Mouse (Mus musculus) brain, adult 2 months (tissue): ENCODE data around the gene Sgsh.

Experiments
- DNase-seq: peaks from one replicate; pipeline ENCODE4 v3.0.0; 2011; ENCODE audit warnings: low read depth, low spot score

The Sgsh gene

GRCm38 (mm10) chr11:119307916-119308315 lies 47.4 kb downstream of the Sgsh start:
- DNase-seq, result no peak

- no peak for DNase-seq
These were observed 47.8 kb downstream of the Sgsh start, which contains the start of gene Card14 for GRCm38 (mm10) chr11:119307658-119307867. Gene Card14 (plus strand): TSS chr11:119307768.

GRCm38 (mm10) chr11:119306762-119307657 lies 48.3 kb downstream of the Sgsh start:
- DNase-seq, result peak; percentile 14

GRCm38 (mm10) chr11:119304904-119305712 lies 50.2 kb downstream of the Sgsh start:
- peak; percentile 72 for DNase-seq

- DNase-seq, result no peak
These were observed 54.4 kb downstream of the Sgsh start for GRCm38 (mm10) chr11:119300986-119301385.

GRCm38 (mm10) chr11:119300246-119300935 lies 54.9 kb downstream of the Sgsh start:
- peak; percentile 63 for DNase-seq

- peak; percentile 99 for DNase-seq
These were observed 55.7 kb downstream of the Sgsh start, which contains the start of gene Eif4a3 for GRCm38 (mm10) chr11:119299391-119300245. Gene Eif4a3 (minus strand): TSS chr11:119300089.

GRCm38 (mm10) chr11:119298917-119299316 lies 56.4 kb downstream of the Sgsh start:
- no peak for DNase-seq

GRCm38 (mm10) chr11:119297996-119298395 lies 57.3 kb downstream of the Sgsh start:
- DNase-seq, result no peak
